Mouse (Mus musculus) neutrophil, adult 65 days (primary cell): ENCODE data around the gene Nol3. TPM values are rescaled to one million over a fixed set of nuclear protein-coding genes. Genes with fewer than 3 reads are reported as not detected.

Source experiments
- total RNA-seq: library from RNA; stranded (reverse); gene quantifications from 2 replicates; pipeline ENCODE4 v1.2.4, GENCODE M21; 2023

Gene Nol3
- total RNA-seq: not detected in 2 replicates

DNA sequence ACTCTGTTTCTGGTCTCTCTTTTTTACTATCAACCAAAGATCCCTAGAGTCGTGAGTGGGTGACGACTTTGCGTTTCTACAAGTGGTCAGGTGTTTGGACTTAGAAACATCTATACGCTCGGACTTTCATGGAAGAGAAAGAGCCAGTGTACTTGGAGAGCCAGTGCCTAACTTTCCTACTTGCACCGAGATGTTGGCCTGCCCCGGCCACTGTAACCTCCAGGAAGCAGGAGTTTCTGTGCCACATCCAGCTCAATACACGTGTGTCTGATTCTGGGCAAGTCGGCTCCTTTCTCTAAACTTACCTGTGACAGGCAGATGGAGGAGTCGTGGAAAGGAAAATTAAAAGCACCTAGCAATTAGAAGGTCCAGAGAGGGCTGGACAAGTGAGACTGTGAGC lies at the start of gene Nol3:
Gene Nol3 (plus strand): TSS at position 301 of the 400 bp plus-strand sequence.

DNA sequence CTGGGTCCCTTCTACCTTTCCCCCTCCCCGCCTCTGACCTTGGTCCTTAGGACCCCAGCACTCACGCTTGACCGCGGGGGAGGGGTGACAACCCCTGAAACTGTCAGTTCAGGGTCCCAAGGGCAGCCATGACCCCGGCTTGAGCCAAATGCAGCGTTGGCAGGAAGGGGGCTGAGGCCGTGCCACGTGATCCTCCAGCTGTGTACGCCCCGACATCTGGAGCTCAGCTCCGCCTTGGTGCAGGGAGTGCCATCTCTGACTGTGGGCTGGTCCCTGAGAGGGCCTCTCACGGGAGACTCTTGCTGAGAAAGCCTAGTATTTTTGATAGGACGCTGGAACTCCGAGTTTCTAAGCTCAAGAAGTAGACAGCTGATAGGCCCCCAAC lies 21.0 kb upstream of the Nol3 start, which contains the start of gene B3gnt9:
Gene B3gnt9 (minus strand): TSS at position 188 of the 385 bp plus-strand sequence.

GRCm38 (mm10) chr8:105264024-105264982 lies 11.6 kb upstream of the Nol3 start, which contains the start of the genes Tradd and Fbxl8:
Tradd (minus strand) TSS chr8:105264609.
Fbxl8 (plus strand) TSS chr8:105264648.

GRCm38 (mm10) chr8:105269461-105269947 lies 6.4 kb upstream of the Nol3 start, which contains the start of gene Hsf4:
Hsf4 (plus strand) TSS chr8:105269801.

DNA sequence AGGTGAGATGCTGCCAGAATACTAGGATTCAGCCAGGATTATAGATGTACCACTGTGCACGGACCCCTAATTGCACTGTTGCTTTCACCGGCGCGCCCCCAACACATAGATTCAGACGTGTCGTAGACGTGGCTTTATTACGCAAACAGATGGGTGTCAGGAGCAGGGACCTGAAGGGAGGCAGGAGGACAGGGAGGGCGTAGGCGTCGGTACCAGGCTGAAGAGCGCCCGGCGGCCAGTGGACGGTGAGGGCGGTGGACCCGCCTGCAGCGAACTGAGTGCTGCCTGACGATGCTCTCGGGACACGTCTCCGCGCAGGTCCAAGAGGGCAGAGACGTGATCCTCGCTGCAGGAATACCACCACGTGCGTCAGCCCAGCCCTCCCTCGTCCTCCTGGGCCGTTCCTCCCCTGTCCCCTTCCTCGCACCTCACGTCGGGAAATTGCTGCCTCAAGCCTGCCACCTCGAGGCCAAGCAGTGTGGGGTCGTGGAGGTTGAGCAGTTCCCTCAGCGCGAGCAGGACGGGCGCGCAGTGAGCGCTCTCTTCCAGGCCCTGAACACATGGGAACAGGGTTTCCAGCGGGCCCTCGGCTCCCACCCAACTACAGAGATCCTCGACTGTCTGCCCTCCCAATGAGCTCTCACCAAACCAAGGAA lies 14.0 kb downstream of the Nol3 start, which contains the start of gene 4931428F04Rik:
Gene 4931428F04Rik (minus strand): TSS at position 60 of the 656 bp plus-strand sequence.

GRCm38 (mm10) chr8:105295895-105296573 lies 20.1 kb downstream of the Nol3 start, which contains the start of gene Exoc3l:
Exoc3l (minus strand) TSS chr8:105296101.

GRCm38 (mm10) chr8:105297511-105298192 lies 21.7 kb downstream of the Nol3 start, which contains the start of gene E2f4:
E2f4 (plus strand) TSS chr8:105297663.

GRCm38 (mm10) chr8:105305211-105306145 lies 29.5 kb downstream of the Nol3 start, which contains the start of gene Elmo3:
Elmo3 (plus strand) TSS chr8:105305601.

GRCm38 (mm10) chr8:105326141-105326672 lies 50.3 kb downstream of the Nol3 start, which contains the start of the genes Lrrc29 and Tmem208:
Lrrc29 (minus strand) TSS chr8:105326278.
Tmem208 (plus strand) TSS chr8:105326354.

Other genes starting within 250 kb of the Nol3 start
- not detected in 2 replicates for gene Ces3a, start 227.5 kb upstream of the Nol3 start, total RNA-seq
- gene Ces3b, start 192.4 kb upstream of the Nol3 start, total RNA-seq: not detected in 2 replicates
- not detected in 2 replicates for gene Ces4a, start 144.3 kb upstream of the Nol3 start, total RNA-seq
- 62.9 and 82.1 TPM in 2 replicates for gene Cbfb, start 105.5 kb upstream of the Nol3 start, total RNA-seq
- 39.6 and 54.8 TPM in 2 replicates for gene D230025D16Rik, start 51.0 kb upstream of the Nol3 start, total RNA-seq
- 0.50 and 0.95 TPM in 2 replicates for gene B3gnt9, start 21.0 kb upstream of the Nol3 start, total RNA-seq
- gene Tradd, start 11.5 kb upstream of the Nol3 start, total RNA-seq: 19.4 and 27.8 TPM in 2 replicates
- 3.3 and 4.7 TPM in 2 replicates for gene Fbxl8, start 11.5 kb upstream of the Nol3 start, total RNA-seq
- not detected in 2 replicates for gene Hsf4, start 6.3 kb upstream of the Nol3 start, total RNA-seq
- 0.63 and 0.95 TPM in 2 replicates for gene 4931428F04Rik, start 13.7 kb downstream of the Nol3 start, total RNA-seq
- gene Exoc3l, start 20.0 kb downstream of the Nol3 start, total RNA-seq: 0.32 and 0.59 TPM in 2 replicates
- gene E2f4, start 21.5 kb downstream of the Nol3 start, total RNA-seq: 40.5 and 43.1 TPM in 2 replicates
- 0.68 and 0.98 TPM in 2 replicates for gene Elmo3, start 29.5 kb downstream of the Nol3 start, total RNA-seq
- gene Lrrc29, start 50.1 kb downstream of the Nol3 start, total RNA-seq: 6.1 and 7.4 TPM in 2 replicates
- gene Tmem208, start 50.2 kb downstream of the Nol3 start, total RNA-seq: 22.7 and 23.8 TPM in 2 replicates
- 64.1 and 65.5 TPM in 2 replicates for gene Fhod1, start 71.8 kb downstream of the Nol3 start, total RNA-seq
- gene Slc9a5, start 72.7 kb downstream of the Nol3 start, total RNA-seq: 1.2 and 2.2 TPM in 2 replicates
- 0.73 and 1.3 TPM in 2 replicates for gene Plekhg4, start 97.1 kb downstream of the Nol3 start, total RNA-seq
- 0.32 and 1.1 TPM in 2 replicates for gene Kctd19, start 137.4 kb downstream of the Nol3 start, total RNA-seq
- not detected in 2 replicates for gene Lrrc36, start 137.4 kb downstream of the Nol3 start, total RNA-seq
- gene Tppp3, start 195.4 kb downstream of the Nol3 start, total RNA-seq: 14.4 and 17.1 TPM in 2 replicates
- 1.4 and 2.3 TPM in 2 replicates for gene Zdhhc1, start 220.8 kb downstream of the Nol3 start, total RNA-seq
- not detected in 2 replicates for gene Hsd11b2, start 242.6 kb downstream of the Nol3 start, total RNA-seq